Mouse (Mus musculus): ENCODE data around the gene Shroom1.

GRCm38 (mm10) chr11:53477833-53478232 is 20.8 kb downstream of the Shroom1 start:
- TF ChIP-seq GATA1 (IDR thresholded peaks at IDR 0.05; ENCODE audit: borderline replicate concordance, low read length): no peak
- TF ChIP-seq FLI1 (IDR thresholded peaks at IDR 0.05; ENCODE audit: low read length): no peak
